Mouse (Mus musculus) left cerebral cortex, adult 18-20 months (tissue): Measurements from ENCODE around the gene Ncoa1. TPM values are rescaled to one million over a fixed set of nuclear protein-coding genes. Genes with fewer than 3 reads are reported as not detected.

Source experiments
- DNase-seq, 2 experiments: peaks; one replicate each; pipeline ENCODE4 v3.0.0; 2021 to 2022; ENCODE audit warnings: low spot score in 2 of 2, mixed read lengths in 1 of 2
- total RNA-seq, 2 experiments: library from RNA; stranded (reverse); gene quantifications; 2 replicates each; pipeline ENCODE4 v1.2.3; 2021

The Ncoa1 gene
- total RNA-seq, 2 experiments from 2014 or later: 106 to 110 TPM

GRCm38 (mm10) chr12:4233572-4234508 lies 243.1 kb downstream of the Ncoa1 start, which contains the start of the genes Ptrhd1 and Cenpo:
Ptrhd1 (plus strand) TSS chr12:4234027.
Cenpo (minus strand) TSS chr12:4234294.
- peak; percentile 94 to 96 for DNase-seq

DNA sequence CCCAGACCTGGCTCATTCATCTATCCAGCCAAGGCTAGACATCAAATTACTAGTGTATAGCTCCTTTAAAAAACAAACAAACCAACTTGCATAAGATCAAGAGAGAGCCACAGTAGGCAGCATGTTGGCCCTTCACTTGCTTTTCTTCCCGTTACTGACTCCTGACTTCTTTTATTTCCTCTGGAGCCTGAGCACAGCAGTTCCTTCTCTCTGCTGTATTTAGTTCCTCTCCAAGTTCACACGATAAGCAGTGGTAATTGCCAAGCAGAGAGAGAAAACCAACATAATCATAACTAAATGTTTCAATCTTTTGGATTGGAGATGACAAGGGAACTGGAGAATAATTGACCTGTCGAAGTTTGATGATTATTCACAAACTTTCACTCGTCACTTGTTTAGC lies 244.2 kb downstream of the Ncoa1 start:
- no peak for DNase-seq

GRCm38 (mm10) chr12:4230156-4230555 lies 246.8 kb downstream of the Ncoa1 start:
- no peak for DNase-seq

GRCm38 (mm10) chr12:4212908-4213307 lies 264.1 kb downstream of the Ncoa1 start:
- no peak for DNase-seq

DNA sequence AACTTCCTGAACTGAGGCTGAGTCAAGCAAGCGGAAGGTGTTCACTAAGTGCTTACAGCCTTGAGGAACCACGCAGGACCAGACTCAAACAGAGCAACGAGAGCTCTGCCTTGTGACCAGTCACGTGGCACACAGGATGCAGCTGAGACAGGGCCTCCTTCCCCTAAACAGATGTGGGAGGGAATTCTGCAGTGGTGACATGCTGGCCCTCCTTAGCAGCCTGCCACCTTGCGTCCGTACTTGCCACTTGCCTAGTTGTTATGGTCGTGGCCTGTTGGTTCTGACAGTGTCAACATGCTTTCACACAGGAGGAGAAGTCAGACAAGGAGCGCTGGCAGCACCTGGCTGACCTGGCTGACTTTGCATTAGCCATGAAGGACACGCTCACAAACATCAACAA lies 265.8 kb downstream of the Ncoa1 start:
- DNase-seq: no peak

GRCm38 (mm10) chr12:4209196-4209595 lies 267.8 kb downstream of the Ncoa1 start:
- no peak for DNase-seq

DNA sequence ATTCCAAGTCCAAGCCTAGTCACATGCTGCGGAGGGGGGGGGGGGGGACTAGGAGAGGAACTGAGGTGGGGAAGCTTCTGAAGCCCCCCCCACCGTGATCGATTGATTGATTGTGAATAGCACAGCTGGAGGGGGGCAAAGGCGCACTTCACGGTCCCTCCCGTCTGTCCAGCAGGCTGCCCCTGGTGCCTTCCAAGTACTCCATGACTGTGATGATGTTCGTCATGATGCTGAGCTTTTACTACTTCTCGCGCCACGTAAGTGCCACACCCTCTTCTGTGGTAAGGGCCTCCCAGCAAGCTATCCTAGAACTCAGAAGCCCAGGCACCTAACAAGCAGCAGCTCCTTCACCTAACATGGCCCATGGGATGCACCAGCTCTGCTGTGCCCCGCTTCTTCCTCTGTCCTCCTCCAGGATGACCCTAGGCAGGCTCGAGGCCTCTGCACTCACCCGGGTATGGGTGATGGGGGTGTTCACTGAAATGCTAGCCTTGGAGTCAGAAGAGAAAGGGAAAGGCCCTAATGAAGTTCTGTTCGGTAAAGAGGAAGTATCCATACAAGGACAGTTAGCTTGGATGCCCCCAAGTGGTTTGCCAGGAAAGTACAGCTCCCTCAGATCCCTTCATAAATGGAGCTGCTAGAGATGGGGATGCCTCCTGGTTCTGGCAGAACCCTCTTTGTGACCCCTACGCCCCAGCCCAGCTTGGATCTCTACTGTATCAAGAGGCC lies 268.4 kb downstream of the Ncoa1 start:
- DNase-seq: peak; percentile 66 to 75

DNA sequence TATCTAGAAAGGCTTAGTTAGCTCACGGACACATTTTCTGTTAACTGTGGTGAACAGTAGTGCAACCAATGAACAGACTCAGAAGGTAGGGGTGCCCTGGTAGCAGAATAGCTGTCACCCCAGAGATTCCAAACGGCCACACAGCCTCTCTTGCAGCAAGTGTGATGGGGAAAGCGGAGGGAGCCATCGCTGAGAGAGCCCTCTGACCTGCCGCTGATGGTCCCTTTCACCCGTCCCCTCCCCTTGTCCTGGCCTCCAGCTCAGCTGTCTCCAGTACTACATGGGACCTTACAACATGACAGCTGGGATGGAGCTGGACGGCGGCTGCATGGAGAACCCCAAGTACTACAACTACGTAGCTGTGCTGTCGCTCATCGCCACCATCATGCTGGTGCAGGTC lies 270.9 kb downstream of the Ncoa1 start:
- no peak for DNase-seq

- DNase-seq: no peak
Observed at GRCm38 (mm10) chr12:4202206-4202605, 274.8 kb downstream of the Ncoa1 start.

DNA sequence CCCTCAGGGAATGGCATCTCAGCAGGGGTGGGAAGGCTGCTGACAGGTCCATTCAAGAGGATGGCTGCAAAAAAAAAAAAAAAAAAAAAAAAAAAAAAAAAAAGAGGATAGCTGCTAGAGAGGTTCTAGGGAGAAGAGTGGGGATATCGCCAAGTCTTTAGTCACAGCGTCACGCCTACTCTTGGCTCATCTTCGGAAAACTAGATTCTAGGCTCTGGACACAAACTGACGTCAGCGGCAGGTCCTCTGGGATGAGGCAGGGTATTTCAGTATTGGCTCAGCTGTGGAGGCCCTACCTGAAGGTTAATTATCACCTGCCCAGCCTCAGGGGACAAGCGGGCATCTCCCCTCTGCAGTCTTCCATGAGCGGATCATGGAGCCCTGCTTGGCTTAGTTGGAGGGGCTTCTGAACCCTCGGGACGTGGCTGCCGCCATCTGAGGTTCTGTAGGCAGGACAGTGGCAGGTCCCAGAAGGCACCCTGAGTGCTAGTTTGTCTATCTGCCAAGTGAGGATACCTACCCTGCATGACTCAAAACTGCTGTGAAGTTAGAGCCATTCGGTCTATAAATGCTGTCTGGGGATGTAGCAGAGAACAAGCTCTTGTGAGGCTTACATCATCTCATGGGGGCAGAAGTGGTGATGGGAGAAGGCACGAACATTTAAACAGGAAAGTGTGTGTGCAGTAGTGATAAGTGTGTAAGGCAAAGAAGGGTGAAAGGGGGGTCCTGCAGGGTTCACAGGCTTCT lies 275.4 kb downstream of the Ncoa1 start:
- peak; percentile 68 to 77 for DNase-seq

DNA sequence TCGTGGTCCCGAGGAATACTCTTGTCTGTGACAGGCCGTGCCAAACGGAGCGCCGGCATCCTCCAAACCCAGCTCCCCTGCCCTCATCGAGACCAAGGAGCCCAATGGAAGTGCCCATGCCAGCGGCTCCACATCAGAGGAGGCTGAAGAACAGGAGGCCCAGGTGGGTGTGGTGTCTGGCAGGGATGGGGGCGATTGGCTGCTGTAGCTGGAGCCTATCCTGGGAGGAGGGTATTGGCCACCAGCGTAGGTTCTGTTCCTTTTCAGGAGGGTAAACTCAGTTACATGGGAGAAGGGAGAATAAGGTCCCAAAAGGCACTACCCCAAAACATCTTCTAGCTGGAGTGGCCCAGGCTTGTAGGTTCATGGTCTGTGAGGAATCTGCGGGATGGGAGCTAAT lies 277.7 kb downstream of the Ncoa1 start:
- no peak for DNase-seq

GRCm38 (mm10) chr12:4198702-4199101 lies 278.3 kb downstream of the Ncoa1 start:
- DNase-seq: no peak

Other genes starting within 250 kb of the Ncoa1 start
- 1 to 10 TPM; 8.0 to 8.6 TPM for gene Ptrhd1, start 243.2 kb downstream of the Ncoa1 start, total RNA-seq
- gene Cenpo, start 242.9 kb downstream of the Ncoa1 start, total RNA-seq: 1 to 10 TPM; 3.2 to 3.7 TPM
- gene Itsn2, start 115.5 kb upstream of the Ncoa1 start, total RNA-seq: 10 to 100 TPM; 72.4 to 74.2 TPM
- not detected for gene Gm3625, start 115.7 kb upstream of the Ncoa1 start, total RNA-seq